Mouse (Mus musculus) MEL (cell line): ENCODE data around the gene Rgs6.

Source experiments
- CTCF ChIP-seq, 3 experiments: IDR thresholded peaks in 2 of 3; conservative IDR thresholded peaks in 1 of 3; 2 replicates each; pipeline ENCODE4 v1.5.1; 2011 to 2012; ENCODE audit warnings: low read length in 3 of 3, low read depth in 2 of 3, mild to moderate bottlenecking in 2 of 3, improper control_type of control experiment in 1 of 3, inconsistent platforms in 1 of 3, mixed read lengths in 1 of 3, moderate library complexity in 1 of 3; ENCODE audit not compliant: control insufficient read depth in 1 of 3, insufficient read depth in 1 of 3, poor library complexity in 1 of 3, severe bottlenecking in 1 of 3
- EP300 ChIP-seq, 2 experiments: IDR thresholded peaks; 2 replicates each; pipeline ENCODE4 v1.6.1; 2011; ENCODE audit warnings: improper control_type of control experiment in 2 of 2, low read length in 2 of 2, low read depth in 1 of 2, mild to moderate bottlenecking in 1 of 2
- GATA1 ChIP-seq: IDR thresholded peaks from 2 replicates; pipeline ENCODE4 v1.6.1; 2011; ENCODE audit warnings: low read depth, low read length, improper control_type of control experiment
- MAX ChIP-seq: IDR thresholded peaks from 2 replicates; pipeline ENCODE4 v1.6.1; 2011; ENCODE audit warnings: low read length, improper control_type of control experiment
- POLR2A ChIP-seq, 2 experiments: IDR thresholded peaks; 2 replicates each; pipeline ENCODE4 v1.6.1; 2011 to 2012; ENCODE audit warnings: low read length in 2 of 2, mild to moderate bottlenecking in 2 of 2, control low read depth in 1 of 2, improper control_type of control experiment in 1 of 2, low read depth in 1 of 2, moderate library complexity in 1 of 2; ENCODE audit not compliant: control insufficient read depth in 1 of 2, insufficient read depth in 1 of 2, poor library complexity in 1 of 2
- RAD21 ChIP-seq: IDR thresholded peaks from 2 replicates; pipeline ENCODE4 v1.6.1; 2011; ENCODE audit warnings: mild to moderate bottlenecking, low read depth, low read length, improper control_type of control experiment
- TCF12 ChIP-seq: IDR thresholded peaks from 2 replicates; pipeline ENCODE4 v1.6.1; 2014; ENCODE audit warnings: low read depth, mild to moderate bottlenecking, inconsistent platforms, low read length, improper control_type of control experiment, moderate library complexity
- USF1 ChIP-seq: IDR thresholded peaks from 2 replicates; pipeline ENCODE4 v1.6.1; 2014; ENCODE audit warnings: low read depth, mild to moderate bottlenecking, inconsistent platforms, low read length, improper control_type of control experiment, moderate library complexity
- USF2 ChIP-seq, 2 experiments: IDR thresholded peaks; 2 replicates each; pipeline ENCODE4 v1.6.1; 2011 to 2012; ENCODE audit warnings: improper control_type of control experiment in 2 of 2, low read length in 2 of 2, borderline replicate concordance in 1 of 2, inconsistent platforms in 1 of 2, low read depth in 1 of 2, mild to moderate bottlenecking in 1 of 2; ENCODE audit not compliant: insufficient read depth in 1 of 2
- ZNF384 ChIP-seq: IDR thresholded peaks from 2 replicates; pipeline ENCODE4 v1.6.1; 2012; ENCODE audit warnings: low read depth, mild to moderate bottlenecking, inconsistent platforms, low read length, improper control_type of control experiment

- TF ChIP-seq ZNF384 = no peak
- TF ChIP-seq CTCF (IDR thresholded peaks at IDR 0.05 in 2 of 3, conservative IDR thresholded peaks at IDR 0.05 in 1 of 3; ENCODE audit: control insufficient read depth in 1 of 3, insufficient read depth in 1 of 3, low read depth in 2 of 3, low read length in 3 of 3, poor library complexity in 1 of 3, severe bottlenecking in 1 of 3) = no peak
- TF ChIP-seq POLR2A (IDR thresholded peaks at IDR 0.05; ENCODE audit: control insufficient read depth in 1 of 2, insufficient read depth in 1 of 2, low read depth in 1 of 2, low read length in 2 of 2, poor library complexity in 1 of 2) = no peak
- TF ChIP-seq GATA1 = no peak
- TF ChIP-seq TCF12 = no peak
- TF ChIP-seq USF2 (IDR thresholded peaks at IDR 0.05; ENCODE audit: borderline replicate concordance in 1 of 2, insufficient read depth in 1 of 2, low read depth in 1 of 2, low read length in 2 of 2) = no peak
- TF ChIP-seq USF1 = no peak
- TF ChIP-seq MAX = no peak
- no peak for TF ChIP-seq EP300 (IDR thresholded peaks at IDR 0.05; ENCODE audit: low read depth in 1 of 2, low read length in 2 of 2)
- no peak for TF ChIP-seq RAD21
Observed at GRCm38 (mm10) chr12:82757367-82757766, 169.3 kb downstream of the Rgs6 start.
